In genomic region chr9:90241618-90242017, GRCm38 (mm10) we compare ENCODE assay signal across 9 mouse cellular contexts. TPM values are rescaled to one million over a fixed set of nuclear protein-coding genes. Genes with fewer than 3 reads are reported as not detected.
DNase-seq lines count a peak whose midpoint lies in the region; ATAC-seq and TF ChIP-seq lines count a peak whose summit lies in the region.
"Had no signal": no experiment of that assay in that cellular context is flagged by ENCODE, and none has a peak within 500 bp of the region (broad histone marks: within the 10 kb centered on the region; RNA-seq: fewer than 3 reads in every experiment).

No protein-coding gene starts in this region.

- WGBS in forebrain, postnatal 0 days, result 59% methylated on average over 7 of the region's 7 CpGs
- 70% methylated on average over 7 of the region's 7 CpGs for WGBS in forebrain, embryonic 11.5 days

- 0 out of 2 replicates have a peak, but pooled peaks cover 10% of the 10 kb centered on the region for H3K36me3 ChIP-seq in forebrain, postnatal 0 days (ENCODE audit: insufficient read depth)
- H3K36me3 ChIP-seq in forebrain, embryonic 11.5 days (ENCODE audit: control insufficient read depth, insufficient read depth, low read length), result no peaks in the 10 kb centered on the region

- DNase-seq in forebrain, postnatal 0 days, result peak; percentile 36
- no peak for DNase-seq in forebrain, embryonic 11.5 days (ENCODE audit: low spot score)
- peak; percentile 18 for DNase-seq in right cerebral cortex, postnatal 4 days
- no peak for DNase-seq in right cerebral cortex, adult 2 months (ENCODE audit: low spot score in 2 of 2)
- DNase-seq in thymus, postnatal 14 days, result peak; percentile 61
- no peak for DNase-seq in left cerebral cortex, postnatal 10 days (ENCODE audit: extremely low spot score in 1 of 2, low spot score in 2 of 2)
- DNase-seq in kidney, adult 11 months, result no peak
- DNase-seq: right cerebral cortex, postnatal 25 days had no signal

- H3K4me2 ChIP-seq in forebrain, postnatal 0 days (ENCODE audit: low read depth), result no peak overlapping the region
- no peak overlapping the region for H3K4me2 ChIP-seq in forebrain, embryonic 11.5 days (ENCODE audit: low read depth, low read length, severe bottlenecking)

- H3K27me3 ChIP-seq in forebrain, postnatal 0 days (ENCODE audit: insufficient read depth, low read length), result no peaks in the 10 kb centered on the region
- H3K27me3 ChIP-seq in forebrain, embryonic 11.5 days (ENCODE audit: control insufficient read depth, insufficient read depth, low read length), result no peaks in the 10 kb centered on the region

- ATAC-seq in forebrain, postnatal 0 days, result peak; percentile 47; the same call in 1 of the 2 replicates
- no peak for ATAC-seq in forebrain, embryonic 11.5 days (replicated peaks; ENCODE audit: low FRiP score)
- ATAC-seq in erythroblast, adult 5-6 weeks (replicated peaks; ENCODE audit: low FRiP score, poor library complexity, severe bottlenecking), result peak; percentile 61

- H3K9ac ChIP-seq in forebrain, postnatal 0 days, result no peak overlapping the region
- no peak overlapping the region for H3K9ac ChIP-seq in forebrain, embryonic 11.5 days (ENCODE audit: low read length)

- H3K4me1 ChIP-seq in forebrain, postnatal 0 days (ENCODE audit: insufficient read depth), result no peaks in the 10 kb centered on the region
- H3K4me1 ChIP-seq in forebrain, embryonic 11.5 days (replicated peaks; ENCODE audit: control insufficient read depth, insufficient read depth, low read length), result no peaks in the 10 kb centered on the region

- no peaks in the 10 kb centered on the region for H3K9me3 ChIP-seq in forebrain, postnatal 0 days (ENCODE audit: low read length)
- no peaks in the 10 kb centered on the region for H3K9me3 ChIP-seq in forebrain, embryonic 11.5 days (ENCODE audit: control insufficient read depth, low read length)

- no peak overlapping the region for H3K4me3 ChIP-seq in forebrain, postnatal 0 days (ENCODE audit: low read depth, low read length)
- no peak overlapping the region for H3K4me3 ChIP-seq in forebrain, embryonic 11.5 days (ENCODE audit: low read depth, low read length)

- peak; percentile 50; the same call in 1 of the 2 replicates for TF ChIP-seq CTCF in forebrain, postnatal 0 days (IDR thresholded peaks at IDR 0.05; ENCODE audit: low read depth)

- H3K27ac ChIP-seq in forebrain, postnatal 0 days (ENCODE audit: low read depth, low read length), result no peak overlapping the region
- H3K27ac ChIP-seq in forebrain, embryonic 11.5 days (ENCODE audit: low read depth, low read length), result no peak overlapping the region

- intact Hi-C loops in left cerebral cortex, postnatal 10 days (cut with DNase I), result no loop called here

RNA-seq across cellular contexts. Expression of gene Tbc1d2b, which starts 29.0 kb away (rescaled TPM):
- 13.5 and 16.7 TPM in 2 replicates for total RNA-seq in forebrain, postnatal 0 days (2014; rRNA removed)
- polyA plus RNA-seq in forebrain, postnatal 0 days (2015; fragmentation: Nextera tagmentation; extraction: Ambion mirVana), result 3.1 and 4.0 TPM in 2 replicates
- polyA plus RNA-seq in forebrain, embryonic 11.5 days (2014; fragmentation: Nextera tagmentation; extraction: Ambion mirVana), result 11.6 TPM in 2 replicates
- total RNA-seq in erythroblast, adult 5-6 weeks (2015; ENCODE audit: low replicate concordance), result 69.2 and 78.6 TPM in 2 replicates
- 76.9 and 83.4 TPM in 2 replicates for total RNA-seq in erythroblast, adult 5-6 weeks (2017; ENCODE audit: low replicate concordance)
- 10 to 100 TPM; 15.0 to 15.8 TPM for total RNA-seq in left cerebral cortex, postnatal 10 days (2021)

Comparison
In these comparisons a context has a peak if more than half of its experiments do, and no peak if none do; other contexts are left out.
1. DNase-seq: peak in forebrain, postnatal 0 days (single experiment), right cerebral cortex, postnatal 4 days (single experiment) and thymus, postnatal 14 days (single experiment); none in forebrain, embryonic 11.5 days (single experiment), right cerebral cortex, adult 2 months (0 of 2), left cerebral cortex, postnatal 10 days (0 of 2) and kidney, adult 11 months (single experiment).